Mouse (Mus musculus) embryonic fibroblast, embryonic 13.5 days (primary cell): ENCODE results near the gene Id3.

Source experiments
- CTCF ChIP-seq: IDR thresholded peaks from 2 replicates; pipeline ENCODE4 v1.5.1; 2011; ENCODE audit warnings: mild to moderate bottlenecking, control low read depth, low read length, moderate library complexity, borderline replicate concordance; ENCODE audit not compliant: insufficient read depth
- POLR2A ChIP-seq: IDR thresholded peaks from 2 replicates; pipeline ENCODE4 v1.6.1; 2011; ENCODE audit warnings: low read depth, mild to moderate bottlenecking, control low read depth, low read length, moderate library complexity

DNA sequence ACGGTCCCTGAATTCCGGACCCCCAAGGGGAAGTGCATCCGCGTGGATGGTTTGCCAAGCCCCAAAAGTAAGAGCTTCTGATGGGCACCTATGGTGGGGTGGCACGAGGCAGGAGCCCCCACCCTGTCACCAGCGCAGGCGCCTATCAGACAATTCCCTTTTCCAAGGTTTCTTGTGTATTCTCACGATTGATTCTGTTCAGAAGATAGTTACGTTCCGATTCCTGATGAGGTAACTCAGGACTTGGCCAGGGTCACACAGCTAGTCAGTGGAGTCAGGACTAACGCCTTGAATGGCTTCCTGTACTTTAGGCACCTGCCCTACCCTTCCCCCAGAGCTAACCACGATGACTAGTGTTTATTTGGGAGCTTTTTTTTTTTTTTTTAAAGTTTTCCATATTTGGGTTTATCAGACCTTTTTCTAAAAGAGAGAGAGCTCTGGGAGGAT, 35.2 kb downstream of the Id3 start:
- TF ChIP-seq CTCF = no peak
- TF ChIP-seq POLR2A = no peak
